Mouse (Mus musculus) heart, embryonic 15.5 days (tissue): Measurements from ENCODE around the gene Pmepa1. TPM values are rescaled to one million over a fixed set of nuclear protein-coding genes. Genes with fewer than 3 reads are reported as not detected.
A peak's percentile ranks its signal among the peaks of the same experiment; 100 is the strongest.

Source experiments
- ATAC-seq: fragments of 200-750 bp; cut with Nextera tagmentation; replicated peaks from 2 replicates; pipeline ENCODE4 v1.8.0; 2017; ENCODE audit warnings: low read depth, moderate TSS enrichment; ENCODE audit not compliant: insufficient number of reproducible peaks, insufficient read depth, low FRiP score
- H3K27ac ChIP-seq: fragments of 300-500 bp; sonication (generic); 2 replicates; pipeline ENCODE4 v1.5.1; 2015; ENCODE audit warnings: mild to moderate bottlenecking, inconsistent platforms
- H3K27me3 ChIP-seq: fragments of 300-500 bp; sonication (generic); 2 replicates; pipeline ENCODE4 v1.6.1; 2015; ENCODE audit warnings: inconsistent platforms
- H3K36me3 ChIP-seq: fragments of 300-500 bp; sonication (generic); 2 replicates; pipeline ENCODE4 v1.6.1; 2015; ENCODE audit warnings: mild to moderate bottlenecking, inconsistent platforms
- H3K4me1 ChIP-seq: fragments of 300-500 bp; sonication (generic); replicated peaks from 2 replicates; pipeline ENCODE4 v1.6.1; 2015; ENCODE audit warnings: inconsistent platforms
- H3K4me2 ChIP-seq: fragments of 300-500 bp; sonication (generic); 2 replicates; pipeline ENCODE4 v1.6.1; 2015; ENCODE audit warnings: inconsistent platforms, mild to moderate bottlenecking, moderate library complexity
- H3K4me3 ChIP-seq: fragments of 300-500 bp; sonication (generic); 2 replicates; pipeline ENCODE4 v1.5.1; 2015; ENCODE audit warnings: mild to moderate bottlenecking, inconsistent platforms
- H3K9ac ChIP-seq: fragments of 300-500 bp; sonication (generic); 2 replicates; pipeline ENCODE4 v1.6.1; 2015; ENCODE audit warnings: mild to moderate bottlenecking, inconsistent platforms
- H3K9me3 ChIP-seq: fragments of 300-500 bp; sonication (generic); replicated peaks from 2 replicates; pipeline ENCODE4 v1.6.1; 2016; ENCODE audit warnings: inconsistent platforms
- WGBS: fragments of 180-500 bp; shearing (Covaris S2); methylation state at CpG from one replicate; pipeline ENCODE4 v1.1.7; 2015; ENCODE audit warnings: mixed read lengths; 5-methylcytosine and 5-hydroxymethylcytosine counted together
- polyA plus RNA-seq: library from polyadenylated mRNA; unstranded; fragments of >200 nt; fragmentation: Nextera tagmentation; extraction: Ambion mirVana; gene quantifications from 2 replicates; pipeline ENCODE4 v1.2.1, GENCODE M21; 2015

Gene Pmepa1
- polyA plus RNA-seq, 1 experiment from 2014 or later: 4.6 TPM

GRCm38 (mm10) chr2:173204671-173205070 is 71.7 kb downstream of the Pmepa1 start:
- H3K4me3 ChIP-seq: no peak overlapping the region
- no peak overlapping the region for H3K27ac ChIP-seq
- no peak overlapping the region for H3K9ac ChIP-seq
- H3K9me3 ChIP-seq: no peaks in the 10 kb centered on the region
- no peaks in the 10 kb centered on the region for H3K27me3 ChIP-seq
- H3K36me3 ChIP-seq: no peaks in the 10 kb centered on the region
- no peak for ATAC-seq
- no peaks in the 10 kb centered on the region for H3K4me1 ChIP-seq
- 55% methylated on average over 4 of the region's 4 CpGs for WGBS
- H3K4me2 ChIP-seq: no peak overlapping the region

- no peak overlapping the region for H3K4me2 ChIP-seq
- no peaks in the 10 kb centered on the region for H3K4me1 ChIP-seq
- no peaks in the 10 kb centered on the region for H3K27me3 ChIP-seq
- WGBS: 72% methylated on average over 3 of the region's 3 CpGs
- no peak overlapping the region for H3K4me3 ChIP-seq
- no peak for ATAC-seq
- no peak overlapping the region for H3K27ac ChIP-seq
- no peaks in the 10 kb centered on the region for H3K36me3 ChIP-seq
- H3K9ac ChIP-seq: no peak overlapping the region
- H3K9me3 ChIP-seq: no peaks in the 10 kb centered on the region
Observed at GRCm38 (mm10) chr2:173203726-173204125, 72.6 kb downstream of the Pmepa1 start.

GRCm38 (mm10) chr2:173202924-173203689 is 73.2 kb downstream of the Pmepa1 start:
- no peak overlapping the region for H3K4me2 ChIP-seq
- no peak overlapping the region for H3K9ac ChIP-seq
- no peak overlapping the region for H3K4me3 ChIP-seq
- no peaks in the 10 kb centered on the region for H3K36me3 ChIP-seq
- WGBS: 87% methylated on average over 19 of the region's 19 CpGs
- no peaks in the 10 kb centered on the region for H3K4me1 ChIP-seq
- no peaks in the 10 kb centered on the region for H3K9me3 ChIP-seq
- no peak for ATAC-seq
- no peaks in the 10 kb centered on the region for H3K27me3 ChIP-seq
- H3K27ac ChIP-seq: no peak overlapping the region

- Histone ChIP-seq H3K27ac (no peak overlapping the region), H3K4me3 (no peak overlapping the region)
Observed at GRCm38 (mm10) chr2:173194796-173195195, 81.5 kb downstream of the Pmepa1 start.

GRCm38 (mm10) chr2:173187182-173187855 is 89.0 kb downstream of the Pmepa1 start:
- ATAC-seq: no peak
- 34% methylated on average over 8 of the region's 8 CpGs for WGBS
- Histone ChIP-seq H3K27me3 (peaks cover 17% of the 10 kb centered on the region), H3K9me3 (no peaks in the 10 kb centered on the region), H3K4me1 (peaks cover 3% of the 10 kb centered on the region; the same call in 1 of the 2 replicates), H3K4me3 (no peak overlapping the region), H3K4me2 (no peak overlapping the region), H3K27ac (no peak overlapping the region), H3K36me3 (no peaks in the 10 kb centered on the region), H3K9ac (no peak overlapping the region)

More at GRCm38 (mm10) chr2:173194796-173195195, 81.5 kb downstream of the Pmepa1 start:
- WGBS: 72% methylated on average over 4 of the region's 4 CpGs
- no peak for ATAC-seq
- Histone ChIP-seq H3K27me3 (no peaks in the 10 kb centered on the region), H3K4me1 (no peaks in the 10 kb centered on the region), H3K4me2 (no peak overlapping the region), H3K36me3 (no peaks in the 10 kb centered on the region), H3K9me3 (no peaks in the 10 kb centered on the region), H3K9ac (no peak overlapping the region)

GRCm38 (mm10) chr2:173186047-173186943 is 90.0 kb downstream of the Pmepa1 start:
- peaks cover 17% of the 10 kb centered on the region for H3K27me3 ChIP-seq
- H3K9me3 ChIP-seq: no peaks in the 10 kb centered on the region
- ATAC-seq: 0 out of 2 replicates have a peak, but pooled peaks have one; percentile 32
- no peak overlapping the region for H3K9ac ChIP-seq
- no peak overlapping the region for H3K4me3 ChIP-seq
- H3K36me3 ChIP-seq: no peaks in the 10 kb centered on the region
- peaks cover 3% of the 10 kb centered on the region; the same call in 1 of the 2 replicates for H3K4me1 ChIP-seq
- H3K4me2 ChIP-seq: no peak overlapping the region
- no peak overlapping the region for H3K27ac ChIP-seq
- whole genome bisulfite sequencing: 24% methylated on average over 26 of the region's 26 CpGs

GRCm38 (mm10) chr2:173185282-173185681 is 91.1 kb downstream of the Pmepa1 start:
- H3K9ac ChIP-seq: no peak overlapping the region
- ATAC-seq: no peak
- no peaks in the 10 kb centered on the region for H3K9me3 ChIP-seq
- H3K4me3 ChIP-seq: no peak overlapping the region
- H3K27me3 ChIP-seq: peaks cover 21% of the 10 kb centered on the region
- H3K4me1 ChIP-seq: peaks cover 3% of the 10 kb centered on the region; the same call in 1 of the 2 replicates
- H3K27ac ChIP-seq: no peak overlapping the region
- no peaks in the 10 kb centered on the region for H3K36me3 ChIP-seq
- no peak overlapping the region for H3K4me2 ChIP-seq
- 54% methylated on average over 6 of the region's 6 CpGs for WGBS

- Histone ChIP-seq H3K4me1 (peaks cover 3% of the 10 kb centered on the region; the same call in 1 of the 2 replicates), H3K36me3 (no peaks in the 10 kb centered on the region), H3K4me2 (no peak overlapping the region), H3K9me3 (no peaks in the 10 kb centered on the region), H3K4me3 (no peak overlapping the region), H3K27ac (no peak overlapping the region), H3K27me3 (peaks cover 21% of the 10 kb centered on the region), H3K9ac (no peak overlapping the region)
- no peak for ATAC-seq
- 53% methylated on average over 11 of the region's 11 CpGs for WGBS
Observed at GRCm38 (mm10) chr2:173184475-173185080, 91.8 kb downstream of the Pmepa1 start.

GRCm38 (mm10) chr2:173183836-173184460 is 92.4 kb downstream of the Pmepa1 start:
- H3K27me3 ChIP-seq: peaks cover 23% of the 10 kb centered on the region
- 6% methylated on average over 8 of the region's 8 CpGs for WGBS
- H3K27ac ChIP-seq: no peak overlapping the region
- H3K9me3 ChIP-seq: no peaks in the 10 kb centered on the region
- no peaks in the 10 kb centered on the region for H3K36me3 ChIP-seq
- H3K9ac ChIP-seq: no peak overlapping the region
- H3K4me2 ChIP-seq: no peak overlapping the region
- H3K4me1 ChIP-seq: peaks cover 3% of the 10 kb centered on the region; the same call in 1 of the 2 replicates
- no peak overlapping the region for H3K4me3 ChIP-seq
- ATAC-seq: no peak

GRCm38 (mm10) chr2:173183311-173183710 is 93.0 kb downstream of the Pmepa1 start:
- Histone ChIP-seq H3K9ac (no peak overlapping the region), H3K9me3 (no peaks in the 10 kb centered on the region), H3K36me3 (no peaks in the 10 kb centered on the region), H3K27ac (no peak overlapping the region), H3K4me2 (no peak overlapping the region), H3K4me1 (peaks cover 3% of the 10 kb centered on the region; the same call in 1 of the 2 replicates), H3K27me3 (peaks cover 24% of the 10 kb centered on the region), H3K4me3 (no peak overlapping the region)
- 93% methylated on average over 10 of the region's 10 CpGs for WGBS
- no peak for ATAC-seq
